Mouse (Mus musculus): Measurements from ENCODE around the gene Ccdc9b.

Ccdc9b gene

DNA sequence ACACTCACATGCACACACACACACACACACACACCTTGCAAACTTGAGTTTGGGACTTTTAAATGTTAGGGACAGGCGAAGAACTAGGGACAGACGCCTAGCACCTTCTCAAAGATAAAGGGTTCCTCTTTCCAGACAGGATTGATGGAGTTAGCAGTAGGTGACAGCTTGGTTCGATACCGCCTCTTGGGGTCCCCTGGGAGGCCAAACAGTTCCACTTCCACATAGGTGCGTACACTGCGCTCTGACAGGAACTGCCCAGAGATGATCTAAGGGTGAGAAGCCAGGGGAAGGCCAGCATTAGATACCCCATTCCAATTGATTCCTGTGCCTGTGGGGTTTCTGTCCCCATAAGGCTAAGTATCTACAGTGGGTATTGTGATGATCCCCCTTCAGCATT lies 48.8 kb downstream of the Ccdc9b start:
- DNase-seq (ENCODE audit: low read depth, low spot score) = no peak

DNA sequence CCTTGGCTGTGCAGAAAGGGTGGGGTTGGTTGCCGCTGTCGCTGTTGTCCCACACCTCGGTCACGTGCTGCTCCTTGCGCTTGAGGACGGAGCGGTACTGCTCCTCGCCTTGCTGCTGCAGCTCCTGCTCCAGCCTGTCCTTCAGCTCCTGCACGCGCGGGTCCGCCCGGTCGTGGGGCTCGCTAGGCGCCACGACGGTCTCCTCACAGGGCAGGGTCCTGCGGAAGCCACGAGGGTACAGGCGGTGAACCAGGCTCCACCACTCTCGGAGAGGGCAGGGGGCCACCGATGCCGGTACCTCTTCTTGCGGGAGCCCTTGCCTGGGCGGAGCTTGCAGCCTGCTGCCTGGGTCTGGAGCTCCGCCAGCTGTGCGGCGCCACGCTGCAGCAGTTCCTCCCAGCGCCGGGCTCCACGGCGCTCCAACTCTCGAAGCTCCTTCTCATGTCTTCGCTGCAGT lies 51.4 kb downstream of the Ccdc9b start:
- DNase-seq (ENCODE audit: low read depth, low spot score) = no peak

DNA sequence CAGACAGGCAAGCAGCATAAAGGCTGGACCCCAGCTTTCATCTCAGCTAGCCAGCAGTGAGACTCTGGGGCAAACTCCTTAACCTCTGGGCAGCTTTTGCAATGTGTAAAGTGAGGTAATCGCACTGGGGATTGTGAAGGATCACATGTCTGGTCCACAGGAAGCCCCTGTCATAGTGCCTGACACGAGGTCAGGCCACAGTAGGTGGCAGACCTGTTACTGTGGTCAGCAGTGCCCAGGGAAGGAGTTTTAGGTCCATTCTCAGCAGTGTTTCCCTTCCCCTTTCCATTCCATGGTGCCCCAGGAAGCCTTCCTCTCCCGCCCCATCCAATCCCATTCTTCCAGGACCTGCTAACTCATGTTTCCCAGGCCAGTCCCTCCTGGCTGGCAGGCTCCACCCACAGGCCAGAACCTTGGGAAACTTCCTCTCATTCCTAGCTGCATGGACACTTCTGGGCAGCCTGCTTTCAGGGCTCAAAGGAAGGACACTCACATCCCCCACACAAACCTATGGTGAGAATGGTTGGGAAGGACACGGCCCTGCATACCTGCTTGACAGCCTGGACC lies 52.7 kb downstream of the Ccdc9b start:
- DNase-seq (ENCODE audit: low read depth, low spot score) = no peak

DNA sequence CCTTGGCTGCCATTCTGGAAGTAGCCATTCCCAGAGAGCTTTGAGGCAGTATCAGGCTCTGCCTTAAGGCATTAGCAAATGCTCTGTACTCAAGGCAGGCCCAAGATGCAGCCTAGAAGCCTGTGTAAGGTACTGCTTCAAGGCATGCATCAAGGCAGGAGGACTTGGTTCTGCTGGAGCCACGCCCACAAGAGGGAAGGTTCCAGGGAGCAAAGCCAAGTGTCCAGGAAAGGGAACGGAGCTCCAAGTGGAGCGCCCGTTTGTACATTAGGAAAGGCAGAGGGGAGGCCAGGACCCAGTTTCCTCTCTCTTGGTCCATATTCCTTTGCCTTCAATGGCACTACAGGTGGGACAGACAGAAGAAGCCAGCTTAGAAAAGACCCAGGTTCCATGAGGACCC lies 54.0 kb downstream of the Ccdc9b start:
- DNase-seq (ENCODE audit: low read depth, low spot score) = no peak

DNA sequence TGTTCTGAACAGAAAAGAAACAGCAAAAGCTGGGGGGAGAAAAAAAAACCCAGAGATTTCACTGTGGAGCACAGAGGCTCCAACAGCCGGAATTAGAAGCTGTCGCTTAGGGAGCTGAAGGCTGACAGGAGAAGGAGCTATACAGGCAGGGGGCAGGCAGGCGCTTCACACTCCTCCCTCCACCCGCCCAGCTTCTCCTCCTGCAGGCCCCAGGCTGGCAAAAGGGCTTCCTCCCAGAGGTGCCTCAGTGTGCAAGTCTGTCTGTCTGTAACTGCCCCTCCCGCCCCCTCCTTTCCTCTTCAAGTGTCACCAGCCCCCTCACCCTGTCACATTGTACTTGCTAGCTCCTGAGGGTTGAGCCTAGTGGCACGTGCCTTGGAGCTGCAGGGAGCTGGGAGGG lies 56.0 kb downstream of the Ccdc9b start:
- no peak for DNase-seq (ENCODE audit: low read depth, low spot score)

All from embryo, embryonic 11.5 days (tissue).